Mouse (Mus musculus): ENCODE results near the gene Epop.
"Not testable (repeated sequence)": the region's sequence is repeated elsewhere in the genome, so short reads cannot be mapped to it uniquely, and the experiment has no call there.

Gene Epop

DNA sequence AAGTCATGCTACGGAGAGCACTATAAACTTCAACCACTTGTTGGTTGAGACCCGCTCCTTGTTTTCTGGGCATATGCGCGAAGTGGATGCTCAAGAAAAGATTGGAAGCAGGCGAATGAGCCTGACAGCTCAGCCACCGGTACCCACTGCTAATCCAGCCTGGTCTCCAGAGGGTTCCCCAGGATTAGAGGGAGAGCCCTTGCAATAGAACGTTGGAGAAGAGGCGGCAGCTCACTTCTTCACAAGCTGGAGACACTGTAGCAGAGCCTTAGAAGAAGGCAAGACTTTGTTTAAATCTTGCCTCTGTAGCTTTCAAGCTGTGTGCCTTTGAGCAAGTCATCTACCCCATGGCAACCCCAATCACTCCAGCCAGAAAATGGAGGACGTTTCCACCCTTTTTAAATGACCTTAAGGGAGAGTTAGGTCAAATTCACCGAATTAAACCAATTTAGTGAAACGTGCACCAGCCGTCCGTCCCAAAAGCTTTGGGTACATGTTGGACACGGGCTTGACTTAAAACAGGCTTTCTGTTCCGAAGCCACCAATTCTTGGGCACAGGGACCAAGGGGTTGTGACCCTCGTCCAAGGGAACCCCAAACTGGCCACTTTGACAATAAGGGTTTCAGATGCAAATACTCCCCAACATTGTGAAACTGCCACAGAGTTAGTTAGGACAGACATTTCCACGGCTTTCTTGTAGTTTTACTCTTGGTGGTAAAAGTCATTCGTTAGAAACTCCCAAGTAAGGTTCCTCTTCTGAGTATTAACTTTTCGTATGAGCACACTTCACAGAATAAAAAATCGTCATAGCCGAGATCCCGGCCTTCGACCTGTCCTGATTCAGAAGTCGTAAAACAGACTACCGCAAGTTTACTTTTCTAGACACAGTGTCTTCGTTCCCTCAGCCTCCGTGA lies 31.5 kb upstream of the Epop start:
- in situ Hi-C loops (cut with MboI, MseI), result loop anchor here (10.0 kb wide), 1 partner anchor 536 kb away; no protein-coding TSS in a partner anchor

DNA sequence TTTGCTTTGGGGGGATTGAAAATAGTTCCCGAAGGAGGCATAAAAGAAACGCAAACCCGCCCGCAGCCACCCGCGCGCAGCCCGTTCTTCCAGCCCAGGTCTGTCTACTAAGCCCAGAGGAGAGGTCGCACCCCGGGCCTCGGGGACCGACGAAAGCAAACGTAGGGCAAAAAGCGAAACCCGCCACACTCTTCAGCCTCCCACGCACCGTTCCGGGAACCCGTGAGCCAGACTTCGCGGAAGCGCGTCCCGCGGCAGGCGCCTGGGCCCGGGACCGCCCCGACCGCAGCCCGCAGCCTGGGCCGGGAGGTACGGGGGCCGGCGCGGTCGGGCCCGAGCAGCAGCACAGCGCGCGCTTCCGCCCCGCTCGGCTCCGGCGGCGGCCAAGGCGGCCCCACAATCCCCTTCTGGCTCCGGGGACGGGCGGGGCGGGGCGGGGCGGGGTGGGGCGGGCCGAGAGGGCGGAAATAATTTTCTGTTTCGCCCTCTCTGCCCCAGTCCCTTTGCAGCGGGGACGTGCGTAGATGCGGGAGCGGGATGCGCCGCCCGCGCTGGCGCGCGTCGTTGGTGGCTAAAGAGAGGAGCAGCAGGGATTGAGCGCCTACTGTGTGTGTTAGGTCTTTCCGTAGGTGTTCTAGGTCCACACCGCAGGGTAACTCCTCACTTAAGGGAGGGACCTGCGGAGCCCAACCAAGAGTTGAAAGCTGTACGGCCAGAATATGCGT lies 30.6 kb upstream of the Epop start:
- in situ Hi-C loops (cut with MboI, MseI), result loop anchor here (10.0 kb wide), 1 partner anchor 535 kb away; no protein-coding TSS in a partner anchor

DNA sequence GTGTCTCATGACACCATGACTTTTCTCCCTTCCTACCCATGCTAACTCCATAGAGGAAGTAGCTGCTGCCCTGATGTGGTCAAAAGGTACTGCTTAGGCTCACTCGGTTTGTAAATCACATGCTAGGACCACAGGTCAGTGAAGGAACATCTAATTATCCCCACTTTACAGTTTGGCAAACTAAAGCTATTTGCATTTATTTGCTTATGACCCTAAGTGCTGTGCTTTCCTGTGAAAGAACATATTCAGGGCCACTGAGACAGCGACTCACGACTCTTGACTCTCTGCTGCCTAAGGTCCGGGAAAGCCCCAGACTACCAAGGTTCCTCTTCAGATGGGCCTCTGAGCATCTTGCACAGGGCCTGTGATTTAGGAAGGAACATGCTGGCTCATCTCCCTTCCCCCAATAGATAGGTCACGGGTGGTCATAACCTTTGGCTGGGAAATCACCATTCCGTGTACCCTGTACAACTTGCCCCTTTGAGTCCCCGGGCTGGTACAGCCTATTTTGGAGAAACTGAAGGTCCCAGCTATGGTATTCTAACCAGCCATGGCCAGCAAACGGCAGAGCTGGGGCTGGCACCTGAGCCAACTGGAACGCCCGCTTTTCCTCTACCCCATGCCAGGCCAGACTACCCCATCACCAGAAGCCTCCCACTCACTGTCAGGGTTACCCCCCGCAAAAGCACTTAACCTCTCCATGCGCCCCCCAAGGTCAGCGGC lies 29.9 kb upstream of the Epop start:
- in situ Hi-C loops (cut with MboI, MseI), result no loop called here

DNA sequence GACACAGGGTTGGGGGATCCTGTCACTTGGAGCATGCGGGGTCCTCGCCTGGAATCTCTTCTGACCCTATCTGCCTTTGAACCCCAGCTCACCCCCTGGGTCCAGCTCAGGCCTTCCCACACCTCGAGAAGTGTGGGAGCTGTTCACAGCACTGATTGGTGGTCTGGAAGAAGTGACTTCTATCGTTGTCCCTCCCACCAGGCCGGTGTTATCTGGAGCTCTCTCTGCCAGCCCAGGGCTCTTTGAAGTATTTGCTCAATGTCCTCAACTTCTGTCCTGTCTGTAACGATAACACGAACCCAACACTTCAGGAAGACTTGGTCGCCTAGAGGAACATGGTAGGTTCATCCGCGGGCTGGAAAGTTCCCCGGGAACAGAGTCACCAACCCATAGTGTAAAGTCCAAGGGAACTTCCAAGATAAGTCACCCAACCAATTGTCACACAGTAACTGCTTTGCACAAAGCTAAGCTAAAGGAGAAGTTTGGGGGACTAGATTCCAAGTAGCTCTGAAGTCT lies 29.3 kb upstream of the Epop start:
- in situ Hi-C loops (cut with MboI, MseI), result no loop called here

DNA sequence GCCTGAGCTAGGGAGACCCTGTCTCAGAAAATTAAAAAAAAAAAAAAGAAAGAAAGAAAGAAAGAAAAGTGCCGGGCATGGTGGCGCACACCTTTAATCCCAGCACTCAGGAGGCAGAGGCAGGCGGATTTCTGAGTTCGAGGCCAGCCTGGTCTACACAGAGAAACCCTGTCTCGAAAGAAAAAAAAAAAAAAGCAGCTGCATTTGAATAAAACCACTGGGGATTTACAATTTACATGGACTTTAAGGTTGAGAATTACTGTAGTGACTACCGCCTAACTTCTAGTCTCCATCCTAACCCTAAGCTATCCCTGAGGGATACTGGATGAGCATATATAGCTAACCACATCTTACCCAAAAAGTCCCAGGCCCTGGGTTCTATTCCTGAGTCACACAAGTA lies 28.5 kb upstream of the Epop start:
- in situ Hi-C loops (cut with MboI, MseI), result not testable (repeated sequence)

DNA sequence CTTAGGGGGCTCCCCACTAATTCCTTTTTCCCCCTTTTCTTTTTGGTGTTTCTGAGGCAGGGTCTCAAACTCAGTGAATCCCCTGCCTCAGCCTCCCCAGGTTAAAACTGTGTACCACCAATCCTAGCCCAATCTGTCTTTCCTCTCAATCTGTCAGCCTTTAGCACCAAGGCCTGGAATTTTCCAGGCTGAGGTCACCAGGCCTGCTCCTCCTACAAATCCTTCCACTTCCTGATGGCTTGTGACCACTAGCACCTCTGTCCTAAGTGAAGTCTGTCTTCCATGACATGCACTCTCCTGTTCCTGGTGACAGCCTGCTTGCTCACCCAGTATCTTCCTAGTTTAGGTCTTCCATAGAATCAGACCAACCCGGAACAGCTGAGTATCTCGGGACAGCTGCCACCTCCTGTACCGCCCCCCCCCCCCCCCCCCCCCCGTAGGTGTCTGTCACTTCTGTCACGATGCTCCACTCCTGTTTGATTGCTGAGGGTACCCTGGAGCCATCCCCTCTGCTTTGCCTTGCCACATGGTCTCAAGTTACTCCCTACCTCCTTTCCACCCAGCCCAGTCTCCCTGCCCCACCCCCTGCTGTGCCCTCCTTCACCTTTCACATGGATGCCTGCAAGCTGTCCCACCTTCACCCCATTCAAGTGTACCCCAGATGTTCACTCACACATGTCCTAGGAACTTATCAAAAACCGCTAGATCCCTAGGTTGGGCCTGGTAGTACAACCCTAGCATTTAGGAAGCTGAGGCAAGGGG lies 27.9 kb upstream of the Epop start:
- in situ Hi-C loops (cut with MboI, MseI), result no loop called here

DNA sequence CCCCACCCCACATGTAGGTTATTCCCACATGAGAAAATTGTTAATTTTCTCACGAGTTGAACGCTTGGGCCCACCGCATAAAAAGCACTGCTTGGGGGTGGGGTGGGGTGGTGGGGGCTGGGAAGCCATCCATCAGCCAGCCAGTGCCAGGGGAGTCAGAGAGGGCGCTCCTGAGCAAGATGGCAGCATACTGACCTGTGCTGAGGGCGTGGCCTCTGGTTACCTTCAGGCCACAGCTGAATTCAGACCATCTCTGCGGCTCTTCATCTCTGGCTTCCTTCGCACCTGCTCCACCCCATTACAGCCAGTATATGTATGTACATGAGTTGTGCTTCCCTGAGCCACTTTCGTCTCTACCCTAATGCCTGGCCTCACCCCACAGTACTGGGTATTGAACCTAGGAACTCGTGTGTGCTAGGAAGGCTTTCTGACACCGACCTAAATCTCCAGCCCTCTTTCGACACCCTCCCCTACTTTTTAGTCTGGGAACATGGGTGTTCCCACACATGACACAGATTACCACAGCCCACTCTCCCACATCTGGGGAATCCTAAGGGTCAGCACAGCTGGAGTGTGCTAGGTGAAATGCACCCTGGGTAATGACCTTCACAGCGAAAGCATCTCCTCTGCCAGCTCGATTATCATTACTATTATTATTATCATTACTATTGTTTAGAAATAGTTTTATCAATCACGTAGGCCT lies 26.9 kb upstream of the Epop start:
- in situ Hi-C loops (cut with MboI, MseI), result no loop called here

DNA sequence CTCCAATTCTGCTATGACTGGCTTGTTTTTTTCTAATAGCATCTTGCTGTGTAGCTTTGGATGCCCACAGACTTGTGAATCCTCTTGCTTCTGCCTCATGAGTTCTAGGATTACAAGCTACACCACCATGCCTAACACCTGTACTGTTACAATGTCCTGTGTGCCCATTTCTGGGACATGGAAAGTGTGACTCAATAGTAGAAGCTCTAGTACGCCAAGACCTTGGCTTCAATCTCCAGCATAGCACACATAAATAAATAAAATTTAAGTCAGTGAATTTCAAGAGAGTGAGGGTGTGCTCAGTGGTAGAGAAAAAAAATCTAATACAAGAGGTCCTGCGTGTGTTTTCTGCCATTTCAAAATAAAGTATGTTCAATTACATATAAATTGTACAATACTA lies 24.7 kb upstream of the Epop start:
- in situ Hi-C loops (cut with MboI, MseI), result no loop called here

DNA sequence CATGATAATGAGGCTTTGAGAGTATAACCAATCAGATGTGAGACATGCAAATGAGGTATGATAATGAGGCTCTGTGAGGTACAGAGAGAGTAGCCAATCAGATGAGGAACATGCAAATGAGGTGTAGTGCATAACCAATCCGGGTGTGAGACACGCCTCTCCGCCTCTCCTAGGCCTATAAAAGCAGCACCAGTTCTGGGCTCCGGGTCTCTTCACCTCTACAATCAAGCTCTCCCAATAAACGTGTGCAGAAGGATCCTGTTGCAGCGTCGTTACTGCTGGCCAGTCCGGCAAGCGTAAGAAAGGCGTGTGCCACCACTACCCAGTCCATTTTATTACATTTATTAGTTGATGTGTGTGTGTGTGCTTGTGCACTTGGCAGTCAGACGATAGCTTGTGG lies 23.9 kb upstream of the Epop start:
- in situ Hi-C loops (cut with MboI, MseI), result not testable (repeated sequence)

DNA sequence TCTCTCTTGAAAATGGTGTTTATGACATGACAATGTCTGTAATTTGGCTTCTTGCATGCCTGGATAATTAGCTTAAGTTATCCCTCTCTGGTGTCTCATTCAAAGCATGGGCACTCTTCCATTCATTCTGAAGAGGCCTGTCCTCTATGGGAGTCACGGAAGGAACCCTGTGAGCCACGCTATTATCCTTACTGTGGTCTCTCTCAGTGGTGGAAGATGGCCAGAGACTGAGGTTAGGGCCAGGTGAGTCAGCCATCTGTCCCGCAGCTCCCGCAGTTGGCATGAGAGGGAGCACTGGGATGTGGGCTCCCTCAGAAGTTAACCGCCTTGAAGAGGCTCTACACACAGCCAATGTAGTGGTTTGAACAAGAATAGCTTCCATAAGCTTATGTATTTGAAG lies 20.8 kb upstream of the Epop start:
- in situ Hi-C loops (cut with MboI, MseI), result no loop called here

DNA sequence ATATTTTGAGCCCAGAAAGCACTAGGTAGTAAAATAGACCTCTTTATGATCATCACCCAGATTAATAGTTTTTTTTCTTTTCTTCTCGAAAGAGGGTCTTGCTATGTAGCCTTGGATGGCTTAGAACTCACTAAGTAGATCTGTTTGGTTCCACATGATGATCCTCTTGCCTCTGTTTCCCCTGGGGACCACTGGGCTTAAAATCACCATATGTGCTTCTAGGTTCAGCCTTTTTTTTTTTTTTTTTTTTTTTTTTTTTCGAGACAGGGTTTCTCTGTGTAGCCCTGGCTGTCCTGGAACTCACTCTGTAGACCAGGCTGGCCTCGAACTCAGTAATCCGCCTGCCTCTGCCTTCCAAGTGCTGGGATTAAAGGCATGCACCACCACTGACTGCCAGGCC lies 19.0 kb upstream of the Epop start:
- in situ Hi-C loops (cut with MboI, MseI), result not testable (repeated sequence)

DNA sequence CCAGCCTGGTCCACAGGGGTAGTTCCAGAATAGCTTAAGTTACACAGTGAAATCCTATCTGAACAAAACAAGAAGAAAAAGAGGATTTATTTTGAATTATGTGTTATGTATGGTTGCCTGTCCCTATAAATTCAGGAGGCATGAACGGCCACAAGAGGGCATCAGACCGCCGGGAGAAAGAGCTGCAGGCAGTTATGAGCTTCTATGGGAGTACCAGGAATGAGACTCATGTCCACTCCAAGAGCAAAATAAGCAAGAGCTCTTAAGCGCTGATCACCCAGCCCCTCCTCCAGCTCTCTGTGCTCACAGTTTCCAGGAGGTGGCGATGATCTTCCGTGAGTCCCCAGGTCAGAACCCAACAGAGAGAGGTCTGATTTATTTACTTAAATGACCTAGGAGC lies 15.3 kb upstream of the Epop start:
- in situ Hi-C loops (cut with MboI, MseI), result no loop called here

DNA sequence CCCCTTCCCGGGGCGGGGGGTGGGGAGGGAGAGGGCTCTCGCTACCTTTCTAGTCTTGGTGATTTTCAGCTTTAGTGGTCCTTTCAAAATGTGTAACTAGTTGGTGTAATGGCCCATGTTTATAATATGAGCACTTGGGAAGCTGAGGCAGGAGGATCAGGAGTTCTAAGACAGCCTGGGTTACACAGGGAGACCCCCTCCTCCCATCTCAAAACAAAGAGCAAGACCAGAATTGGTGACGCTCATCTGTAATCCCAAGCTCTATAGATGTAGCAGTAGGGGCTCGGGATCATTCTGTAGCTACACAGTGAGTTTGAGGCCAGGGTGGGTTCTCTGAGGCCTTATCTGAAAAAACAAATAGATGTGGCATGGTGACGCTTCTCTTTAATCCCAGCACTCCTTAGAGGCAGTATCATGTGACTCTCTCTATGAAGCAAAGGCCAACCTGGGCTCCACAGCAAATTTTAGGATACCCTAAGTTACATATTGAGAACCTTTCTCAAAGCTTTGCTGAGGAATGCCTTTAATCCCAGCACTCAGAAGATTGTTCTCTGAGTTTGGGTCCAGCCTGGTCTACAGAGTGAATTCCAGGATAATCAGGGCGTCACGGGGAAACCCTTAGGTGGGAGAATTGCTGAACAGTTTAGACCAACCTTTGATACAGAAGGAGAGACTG lies 14.0 kb upstream of the Epop start:
- in situ Hi-C loops (cut with MboI, MseI), result no loop called here

DNA sequence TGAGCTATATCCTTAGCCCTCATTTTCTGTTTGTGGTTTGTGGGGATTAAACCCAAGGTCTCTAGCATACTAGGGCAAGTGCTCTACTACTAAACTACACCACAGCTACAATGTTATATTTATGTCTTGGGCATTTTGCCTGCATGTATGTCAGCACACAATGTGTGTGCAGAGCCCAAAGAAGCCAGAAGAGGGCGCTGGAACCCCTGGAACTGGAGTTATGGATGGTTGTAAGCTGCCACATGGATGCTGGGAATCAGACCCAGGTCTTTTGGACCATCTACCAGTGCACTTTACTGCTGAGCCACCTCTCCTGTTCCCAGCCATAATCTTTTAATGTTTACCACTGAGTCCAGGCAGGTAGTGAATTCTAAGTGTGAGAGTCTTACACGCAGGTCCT lies 13.2 kb upstream of the Epop start:
- in situ Hi-C loops (cut with MboI, MseI), result no loop called here

DNA sequence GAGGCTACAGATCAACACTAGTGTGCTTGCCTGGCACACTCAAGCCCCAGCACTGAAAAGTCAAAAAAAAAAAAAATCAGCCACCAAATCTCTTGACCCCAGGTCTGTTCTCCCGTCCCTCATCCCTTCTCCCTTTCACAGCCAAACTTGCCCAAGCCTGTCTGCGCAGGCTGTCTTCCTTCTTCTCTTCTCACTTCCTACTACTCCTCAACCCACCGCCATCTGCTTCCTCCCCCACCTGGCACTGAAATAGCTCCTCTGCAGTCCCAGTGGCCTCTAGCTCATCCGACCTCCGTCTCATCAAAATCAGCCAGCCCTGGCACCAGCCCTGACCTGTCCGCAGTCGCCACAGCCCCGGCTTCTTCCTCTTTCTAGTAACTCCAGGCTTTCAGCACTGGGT lies 12.2 kb upstream of the Epop start:
- in situ Hi-C loops (cut with MboI, MseI), result no loop called here

DNA sequence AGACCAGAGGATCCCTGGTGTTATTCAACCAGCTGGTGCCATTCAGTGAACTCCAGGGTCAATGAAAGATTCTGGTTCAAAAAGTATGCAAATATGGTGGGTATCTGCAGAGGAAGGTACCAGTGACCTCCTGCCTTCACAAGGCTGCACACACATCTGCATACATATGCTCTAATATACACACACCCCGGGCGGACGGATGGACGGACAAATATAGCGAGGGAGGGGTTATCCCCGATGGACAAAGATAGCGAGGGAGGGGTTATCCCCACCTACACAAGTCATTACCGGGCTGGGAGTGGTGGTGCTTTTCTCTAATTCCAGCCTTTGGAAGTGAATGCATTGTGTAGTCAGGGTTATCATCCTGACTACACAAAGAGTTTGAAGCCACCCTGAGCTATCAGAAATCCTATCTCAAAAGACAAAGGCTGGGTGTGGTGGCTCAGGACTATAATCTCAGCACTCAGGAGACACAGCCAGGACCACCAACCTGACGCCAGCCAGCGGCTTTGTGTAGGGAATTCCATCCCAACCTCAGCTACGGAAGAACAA lies 6.0 kb upstream of the Epop start:
- in situ Hi-C loops (cut with MboI, MseI), result no loop called here

DNA sequence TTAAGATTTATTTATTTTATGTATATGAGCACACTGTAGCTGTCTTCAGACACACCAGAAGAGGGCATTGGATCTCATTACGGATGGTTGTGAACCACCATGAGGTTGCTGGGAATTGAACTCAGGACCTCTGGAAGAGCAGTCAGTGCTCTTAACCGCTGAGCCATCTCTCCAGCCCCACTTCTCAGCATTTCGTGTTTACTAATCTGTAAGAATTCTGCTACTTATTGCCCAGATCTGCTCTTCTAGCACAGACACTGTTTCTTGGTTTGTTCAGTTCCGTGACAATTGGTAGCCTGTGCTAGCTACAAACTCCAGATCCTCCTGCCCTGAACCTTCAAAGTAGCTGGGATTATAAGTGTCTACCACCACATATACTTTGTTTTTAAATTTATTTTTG lies 2.9 kb upstream of the Epop start:
- in situ Hi-C loops (cut with MboI, MseI), result not testable (repeated sequence)

DNA sequence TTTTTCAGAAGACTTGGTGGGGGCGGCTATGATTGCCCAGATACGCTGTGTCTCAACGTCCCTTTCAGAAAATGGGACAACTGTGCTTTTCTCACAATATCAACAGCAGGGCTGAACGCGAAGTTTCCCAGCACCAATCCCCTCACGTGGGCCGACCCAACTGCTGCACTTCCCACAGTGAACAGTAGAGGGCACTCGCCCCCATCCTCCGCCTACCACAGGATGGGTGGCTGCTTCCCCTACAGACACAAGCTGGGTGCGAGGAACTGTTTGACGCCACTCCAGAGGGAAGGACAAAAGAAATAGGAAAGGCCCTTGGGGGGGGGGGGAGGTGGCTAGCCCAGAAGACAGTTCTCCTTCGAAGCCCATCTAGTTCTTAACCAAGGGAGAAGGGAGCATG lies 2.4 kb upstream of the Epop start:
- in situ Hi-C loops (cut with MboI, MseI), result no loop called here

DNA sequence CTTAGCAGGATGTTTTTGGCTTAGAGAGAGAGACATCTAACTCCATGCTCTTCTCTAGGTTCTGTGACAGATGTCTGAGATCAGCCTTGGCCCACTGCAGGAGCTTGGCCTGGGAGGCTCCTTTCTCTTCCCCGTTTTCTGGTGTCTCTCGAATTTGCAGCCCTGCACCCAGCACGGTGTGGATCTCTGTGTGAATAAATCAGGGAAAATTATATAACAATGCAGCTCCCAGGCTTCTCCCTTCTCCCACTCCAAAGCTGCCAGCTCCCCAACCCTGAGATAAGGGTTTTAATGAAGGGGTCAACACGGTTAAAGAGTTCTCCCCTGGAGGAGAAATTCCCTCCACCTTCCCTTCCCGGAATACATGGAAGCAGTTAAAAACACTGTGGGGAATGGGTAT lies 2.0 kb upstream of the Epop start:
- in situ Hi-C loops (cut with MboI, MseI), result no loop called here

DNA sequence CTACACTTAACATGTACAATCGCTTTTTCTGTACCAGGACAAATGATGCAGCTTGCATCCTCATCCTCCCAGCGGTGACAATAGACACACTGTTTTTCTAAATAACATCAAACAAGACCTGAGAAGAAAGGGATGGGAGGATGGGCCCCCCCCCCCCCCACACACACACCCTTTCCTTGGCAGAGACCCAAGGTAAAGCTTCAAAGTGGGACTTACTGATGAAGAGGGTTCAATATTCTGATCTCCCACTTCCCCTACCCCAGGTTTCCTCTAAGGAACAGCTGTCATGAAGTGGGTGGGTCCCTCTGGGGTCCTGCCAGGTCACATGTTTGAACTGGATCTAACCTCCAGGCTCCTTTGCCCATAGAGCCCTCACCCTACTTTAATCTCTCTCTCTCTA lies 1.5 kb upstream of the Epop start:
- in situ Hi-C loops (cut with MboI, MseI), result no loop called here

All from T-helper 2 cell (primary cell).